Mouse (Mus musculus) 416B (cell line): Measurements from ENCODE around the gene Serpinb7.

Source experiments
- DNase-seq: peaks from one replicate; pipeline ENCODE4 v3.0.0; 2011; ENCODE audit warnings: low read depth

Serpinb7 gene

GRCm38 (mm10) chr1:107496789-107497188 is 97.3 kb downstream of the Serpinb7 start:
- DNase-seq: peak; percentile 93

- DNase-seq: peak; percentile 74
Measured at GRCm38 (mm10) chr1:107502025-107502424, 102.6 kb downstream of the Serpinb7 start.
